ENCODE assay signal across 19 mouse cellular contexts in the genomic region with DNA sequence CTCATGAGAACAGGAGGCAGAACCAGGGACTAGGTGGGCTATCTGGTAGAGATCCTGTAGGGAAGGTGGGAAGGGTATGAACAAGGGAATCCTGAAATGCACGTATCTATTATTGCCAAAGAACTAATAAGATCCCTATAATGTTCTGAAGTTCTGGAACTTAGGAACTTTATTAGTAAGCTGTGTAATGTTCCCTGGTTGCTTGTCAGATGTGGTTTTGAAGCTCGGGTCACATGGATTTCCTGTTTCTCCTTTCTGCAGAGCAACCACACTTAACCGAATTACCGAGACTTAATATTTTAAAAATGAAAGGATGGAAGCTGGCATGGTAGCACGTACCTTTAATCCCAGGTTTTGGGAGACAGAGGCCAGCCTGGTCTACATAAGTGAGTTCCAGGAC.
"Had no signal": no experiment of that assay in that cellular context is flagged by ENCODE, and none has a peak within 500 bp of the region (broad histone marks: within the 10 kb centered on the region; RNA-seq: fewer than 3 reads in every experiment).

No protein-coding gene starts in this region.

- H3K27ac ChIP-seq: limb, embryonic 10.5 days; limb, embryonic 13.5 days; liver, embryonic 12.5 days; liver, embryonic 15.5 days; lung, embryonic 15.5 days; midbrain, embryonic 13.5 days had no signal

- DNase-seq: kidney, adult 18-20 months; kidney, adult 9 months; kidney, postnatal 14 days; kidney, postnatal 4 days; liver; lung, adult 18-20 months; lung, postnatal 10 days; lung, postnatal 36 days; thymus, adult 18-20 months; thymus, postnatal 14 days; thymus, postnatal 4 days had no signal

- ATAC-seq: liver, embryonic 12.5 days; midbrain, embryonic 13.5 days; midbrain, embryonic 16.5 days had no signal

- H3K4me1 ChIP-seq: limb, embryonic 10.5 days; limb, embryonic 13.5 days; lung, embryonic 15.5 days; midbrain, embryonic 13.5 days had no signal

- H3K4me3 ChIP-seq: limb, embryonic 10.5 days; limb, embryonic 13.5 days; liver, embryonic 12.5 days; liver, embryonic 15.5 days; lung, embryonic 15.5 days; midbrain, embryonic 13.5 days; myocyte had no signal

- H3K27me3 ChIP-seq: limb, embryonic 13.5 days; liver, embryonic 12.5 days; liver, embryonic 15.5 days; lung, embryonic 15.5 days; midbrain, embryonic 13.5 days had no signal
